Mouse (Mus musculus): ENCODE results near the gene Zfp444.
A peak's percentile ranks its signal among the peaks of the same experiment; 100 is the strongest.
"Not testable (repeated sequence)": the region's sequence is repeated elsewhere in the genome, so short reads cannot be mapped to it uniquely, and the experiment has no call there.

Zfp444 gene

GRCm38 (mm10) chr7:6161541-6161940, 10.5 kb upstream of the Zfp444 start:
- no peak for DNase-seq (ENCODE audit: low read depth, low spot score)

- no peak for DNase-seq (ENCODE audit: low read depth, low spot score)
Measured at GRCm38 (mm10) chr7:6162172-6162571, 9.9 kb upstream of the Zfp444 start.

GRCm38 (mm10) chr7:6164671-6165070, 7.4 kb upstream of the Zfp444 start:
- no peak for DNase-seq (ENCODE audit: low read depth, low spot score)

GRCm38 (mm10) chr7:6169403-6169802, 2.6 kb upstream of the Zfp444 start:
- DNase-seq (ENCODE audit: low read depth, low spot score), result no peak

- DNase-seq (ENCODE audit: low read depth, low spot score), result no peak
Measured at GRCm38 (mm10) chr7:6170391-6170790, 1.6 kb upstream of the Zfp444 start.

- no peak for DNase-seq (ENCODE audit: low read depth, low spot score)
Measured at GRCm38 (mm10) chr7:6170871-6171270, 1.2 kb upstream of the Zfp444 start.

- no peak for DNase-seq (ENCODE audit: low read depth, low spot score)
Measured at GRCm38 (mm10) chr7:6171444-6172005, 501 bp upstream of the Zfp444 start.

- DNase-seq (ENCODE audit: low read depth, low spot score), result no peak
Measured at GRCm38 (mm10) chr7:6172674-6173244, 733 bp downstream of the Zfp444 start.

- DNase-seq (ENCODE audit: low read depth, low spot score), result no peak
Measured at GRCm38 (mm10) chr7:6173872-6174271, 1.8 kb downstream of the Zfp444 start.

GRCm38 (mm10) chr7:6174365-6174987, 2.5 kb downstream of the Zfp444 start:
- DNase-seq (ENCODE audit: low read depth, low spot score), result not testable (repeated sequence)

GRCm38 (mm10) chr7:6179013-6179412, 7.0 kb downstream of the Zfp444 start:
- DNase-seq (ENCODE audit: low read depth, low spot score), result no peak

- no peak for DNase-seq (ENCODE audit: low read depth, low spot score)
Measured at GRCm38 (mm10) chr7:6182882-6183281, 10.9 kb downstream of the Zfp444 start.

- no peak for DNase-seq (ENCODE audit: low read depth, low spot score)
Measured at GRCm38 (mm10) chr7:6183802-6184201, 11.8 kb downstream of the Zfp444 start.

GRCm38 (mm10) chr7:6184521-6184920, 12.5 kb downstream of the Zfp444 start:
- peak; percentile 50 for DNase-seq (ENCODE audit: low read depth, low spot score)

GRCm38 (mm10) chr7:6185391-6185790, 13.4 kb downstream of the Zfp444 start:
- DNase-seq (ENCODE audit: low read depth, low spot score), result no peak

- DNase-seq (ENCODE audit: low read depth, low spot score), result no peak
Measured at GRCm38 (mm10) chr7:6186176-6186575, 14.2 kb downstream of the Zfp444 start.

- no peak for DNase-seq (ENCODE audit: low read depth, low spot score)
Measured at GRCm38 (mm10) chr7:6186756-6187155, 14.7 kb downstream of the Zfp444 start.

GRCm38 (mm10) chr7:6189542-6189941, 17.5 kb downstream of the Zfp444 start:
- no peak for DNase-seq (ENCODE audit: low read depth, low spot score)

GRCm38 (mm10) chr7:6191376-6191775, 19.4 kb downstream of the Zfp444 start:
- DNase-seq (ENCODE audit: low read depth, low spot score), result peak; percentile 53

GRCm38 (mm10) chr7:6194129-6194528, 22.1 kb downstream of the Zfp444 start:
- peak; percentile 14 for DNase-seq (ENCODE audit: low read depth, low spot score)

- no peak for DNase-seq (ENCODE audit: low read depth, low spot score)
Measured at GRCm38 (mm10) chr7:6195777-6196176, 23.8 kb downstream of the Zfp444 start.

GRCm38 (mm10) chr7:6196790-6197189, 24.8 kb downstream of the Zfp444 start, which contains the start of gene Galp:
Gene Galp (plus strand): TSS chr7:6197090.
- DNase-seq (ENCODE audit: low read depth, low spot score), result no peak

- no peak for DNase-seq (ENCODE audit: low read depth, low spot score)
Measured at GRCm38 (mm10) chr7:6204200-6204599, 32.2 kb downstream of the Zfp444 start.

All from skeletal muscle tissue, adult 2 months (tissue).